Mouse (Mus musculus): Measurements from ENCODE around the gene Stk10.

Gene Stk10

GRCm38 (mm10) chr11:32665639-32666038, 132.5 kb downstream of the Stk10 start:
- CTCF ChIA-PET = no interaction called here

GRCm38 (mm10) chr11:32666983-32667382, 133.9 kb downstream of the Stk10 start:
- CTCF ChIA-PET = no interaction called here

- CTCF ChIA-PET = no interaction called here
Observed at GRCm38 (mm10) chr11:32671480-32671879, 138.4 kb downstream of the Stk10 start.

All from spleen, embryonic (tissue).